Mouse (Mus musculus): ENCODE data around the gene 4931406P16Rik. TPM values are rescaled to one million over a fixed set of nuclear protein-coding genes. Genes with fewer than 3 reads are reported as not detected.
A peak's percentile ranks its signal among the peaks of the same experiment; 100 is the strongest.

4931406P16Rik gene
- total RNA-seq, 2 experiments from 2014 or later: 31.9 to 33.6 TPM

DNA sequence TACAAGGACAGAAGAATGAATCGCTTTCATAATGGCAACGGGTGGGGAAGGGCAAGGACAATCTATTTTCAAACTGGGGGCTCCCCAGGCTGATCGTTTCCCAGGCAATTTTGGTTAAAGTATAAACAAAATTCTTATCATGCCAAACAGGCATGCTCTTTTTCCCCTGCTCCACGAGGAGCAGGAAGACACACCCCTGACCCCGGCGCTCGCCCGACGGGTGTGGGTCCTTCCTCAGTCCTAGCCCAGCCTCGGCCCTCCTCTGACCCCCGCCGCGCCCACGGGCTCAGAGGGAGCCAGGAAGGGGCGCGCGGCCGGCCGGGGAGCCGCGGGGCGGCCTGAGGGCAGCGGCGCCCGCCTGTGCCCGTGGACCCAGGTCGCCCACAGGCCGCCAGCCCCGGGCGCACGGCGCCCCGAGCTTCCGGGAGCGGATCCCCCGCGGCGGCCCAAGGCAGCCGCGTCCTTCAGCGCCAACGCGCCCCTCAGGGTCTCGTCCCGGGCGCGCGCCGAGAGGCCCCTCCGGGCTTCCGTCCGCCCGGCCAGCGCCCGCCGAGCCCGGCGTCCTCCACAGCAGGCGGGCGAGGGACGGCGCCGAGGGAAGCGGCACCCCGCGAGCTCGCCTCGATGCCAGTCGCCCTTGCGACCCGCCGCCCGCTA lies 437 bp downstream of the 4931406P16Rik start:
- DNase-seq (ENCODE audit: low spot score in 2 of 2): no peak

DNA sequence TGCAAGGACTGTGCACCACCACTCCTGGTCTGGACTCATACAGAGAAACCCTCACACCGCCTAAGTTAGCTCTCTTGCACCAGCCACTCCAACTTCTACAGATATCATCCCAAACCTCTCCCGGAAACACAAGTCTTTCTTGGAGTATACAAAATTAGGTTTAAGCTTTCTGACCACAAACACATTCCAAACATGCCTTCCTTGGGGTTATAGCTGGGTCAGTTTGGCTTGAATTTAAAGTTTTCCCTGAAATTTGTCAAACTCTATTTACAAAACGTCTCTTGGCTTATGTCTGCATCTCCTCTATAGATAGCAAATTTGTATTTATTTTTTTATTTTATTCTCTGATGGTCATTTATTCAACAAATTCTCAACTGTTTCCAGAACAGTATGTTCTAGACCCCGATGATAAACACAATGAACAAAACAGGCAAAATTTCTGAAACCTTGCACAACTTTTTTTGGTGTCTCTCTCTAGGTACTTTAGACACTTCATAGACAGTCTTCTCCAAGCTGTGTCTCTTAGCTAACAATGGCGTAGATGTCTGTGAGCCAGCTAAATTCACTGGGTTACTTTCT lies 4.1 kb downstream of the 4931406P16Rik start:
- no peak for DNase-seq (ENCODE audit: low spot score in 2 of 2)

DNA sequence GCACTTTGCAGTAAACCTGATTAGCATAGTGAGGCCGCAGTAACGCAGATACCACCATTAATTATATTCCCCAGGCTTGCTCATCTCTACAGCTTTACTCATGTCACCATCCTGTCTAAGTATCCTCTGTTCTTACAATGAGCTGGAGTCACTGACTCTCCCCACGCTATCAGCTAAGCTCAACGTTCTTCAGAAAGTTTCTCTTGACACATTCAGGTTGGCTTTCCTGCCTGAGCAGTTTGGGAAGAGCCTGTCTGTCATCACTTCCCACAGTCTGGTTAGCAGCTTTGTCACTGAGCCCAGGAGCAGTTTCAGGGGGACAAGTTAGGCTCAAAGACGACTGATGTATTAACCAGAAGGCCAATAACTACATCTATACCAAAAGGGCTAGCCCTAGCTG lies 4.8 kb downstream of the 4931406P16Rik start:
- no peak for DNase-seq (ENCODE audit: low spot score in 2 of 2)

DNA sequence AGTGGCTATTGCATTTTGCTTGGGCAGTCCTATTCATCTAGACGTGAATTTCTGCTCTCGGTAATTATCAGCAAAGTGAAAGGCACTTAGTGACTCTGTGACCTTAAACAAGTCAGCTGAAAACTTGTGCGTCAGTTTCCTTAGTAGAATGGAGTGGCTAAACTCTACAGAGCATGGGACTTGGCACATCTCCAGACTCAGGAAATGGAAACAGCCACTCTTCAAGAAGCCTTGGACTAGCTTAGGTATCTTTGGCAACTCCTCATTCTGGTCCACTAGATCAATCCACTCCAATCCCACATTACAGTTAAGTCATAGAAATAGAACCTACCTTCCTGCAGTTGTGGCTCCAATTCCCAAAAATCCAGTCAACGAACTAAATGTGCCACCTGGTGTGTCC lies 7.9 kb downstream of the 4931406P16Rik start:
- DNase-seq (ENCODE audit: low spot score in 2 of 2): no peak

DNA sequence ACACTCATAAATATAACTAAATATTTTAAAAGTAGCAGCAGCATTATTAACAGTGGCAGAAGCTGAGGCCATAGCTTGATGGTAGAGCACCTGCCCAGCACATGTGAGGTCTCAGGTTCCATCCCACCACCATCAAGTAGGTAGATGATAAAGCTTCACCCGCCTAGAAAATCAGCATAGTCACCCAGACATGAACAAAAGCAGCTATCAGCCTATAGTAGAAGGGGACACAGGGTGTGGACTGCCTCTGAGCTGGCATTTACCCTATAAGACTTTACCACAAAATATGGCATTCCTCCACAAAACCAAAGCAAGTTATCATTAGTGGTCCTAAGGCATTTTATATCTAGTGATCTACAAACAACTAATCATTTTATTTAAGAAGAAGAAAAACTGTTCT lies 10.7 kb downstream of the 4931406P16Rik start:
- DNase-seq (ENCODE audit: low spot score in 2 of 2): no peak

DNA sequence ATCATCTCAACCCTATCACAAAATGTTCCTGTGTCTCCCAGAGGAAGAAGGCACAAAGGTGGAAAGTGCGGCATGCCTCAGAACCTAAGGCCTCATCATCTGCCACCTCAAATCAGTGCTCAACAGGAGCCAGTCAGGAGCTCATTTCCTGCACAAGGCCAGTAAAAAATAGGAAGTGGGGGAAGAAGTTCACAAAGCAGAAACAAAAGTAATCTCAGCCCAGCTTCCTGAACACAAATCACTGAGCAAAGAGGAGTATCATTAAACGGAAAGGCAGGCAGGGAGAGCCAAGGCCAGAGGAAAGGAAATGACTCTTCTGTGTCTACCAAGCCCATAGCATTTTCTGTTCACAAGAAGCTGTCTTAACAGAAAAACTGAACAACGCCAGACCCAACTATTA lies 11.4 kb downstream of the 4931406P16Rik start:
- no peak for DNase-seq (ENCODE audit: low spot score in 2 of 2)

DNA sequence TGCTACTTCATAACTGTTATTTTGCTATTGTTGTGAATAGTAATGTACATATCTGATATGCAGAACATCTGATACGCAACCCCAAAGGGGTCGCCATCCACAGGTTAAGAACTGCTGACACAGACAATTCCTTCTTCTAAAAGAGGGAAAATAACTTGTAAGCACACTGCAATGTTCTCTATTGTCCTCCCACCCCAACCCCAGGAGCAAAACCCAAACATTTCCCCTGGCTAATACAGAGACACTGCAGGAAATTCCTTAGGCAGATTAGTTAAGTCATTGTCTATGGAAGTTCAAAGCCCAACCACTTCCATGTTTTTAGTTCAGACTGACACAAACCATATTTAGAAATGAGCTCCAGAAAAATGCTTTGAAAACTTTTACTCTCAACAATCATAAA lies 14.5 kb downstream of the 4931406P16Rik start:
- DNase-seq (ENCODE audit: low spot score in 2 of 2): no peak

DNA sequence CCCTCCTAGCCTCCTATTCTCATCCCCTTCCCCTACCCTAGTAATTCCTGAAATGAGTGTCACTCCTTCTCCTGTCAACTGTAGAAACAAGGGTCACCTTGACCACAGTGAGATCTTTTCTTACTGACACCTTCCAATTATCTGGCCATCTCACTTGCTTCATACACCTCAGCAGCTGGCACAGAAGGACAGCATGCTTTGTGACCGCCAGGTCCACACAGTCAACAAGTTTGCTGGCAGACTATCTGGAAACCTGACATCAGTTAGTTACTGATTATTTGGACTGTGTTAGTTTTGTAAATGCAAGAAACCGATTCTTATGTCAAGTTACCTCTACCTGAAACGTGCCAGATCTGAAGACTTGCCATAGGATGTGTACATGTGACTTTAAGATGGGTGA lies 17.2 kb downstream of the 4931406P16Rik start:
- no peak for DNase-seq (ENCODE audit: low spot score in 2 of 2)

DNA sequence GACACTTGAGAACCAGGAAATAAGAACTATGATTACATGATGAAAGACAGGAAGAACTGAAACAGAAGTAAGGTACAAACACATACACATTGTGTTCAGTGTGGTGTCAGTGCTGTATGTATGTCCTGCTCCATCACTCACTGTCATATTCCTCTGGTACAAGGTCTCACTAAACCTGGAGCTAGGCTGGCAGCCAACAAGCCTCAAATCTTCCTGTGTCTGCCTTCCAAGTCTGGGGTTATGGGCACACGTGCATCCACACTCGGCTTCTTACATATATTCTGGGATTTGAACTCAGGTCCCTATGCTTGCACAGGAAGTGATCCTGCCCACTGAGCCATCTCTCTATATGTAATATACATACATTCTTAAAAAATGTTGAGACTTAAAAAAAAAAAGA lies 20.7 kb downstream of the 4931406P16Rik start:
- no peak for DNase-seq (ENCODE audit: low spot score in 2 of 2)

DNA sequence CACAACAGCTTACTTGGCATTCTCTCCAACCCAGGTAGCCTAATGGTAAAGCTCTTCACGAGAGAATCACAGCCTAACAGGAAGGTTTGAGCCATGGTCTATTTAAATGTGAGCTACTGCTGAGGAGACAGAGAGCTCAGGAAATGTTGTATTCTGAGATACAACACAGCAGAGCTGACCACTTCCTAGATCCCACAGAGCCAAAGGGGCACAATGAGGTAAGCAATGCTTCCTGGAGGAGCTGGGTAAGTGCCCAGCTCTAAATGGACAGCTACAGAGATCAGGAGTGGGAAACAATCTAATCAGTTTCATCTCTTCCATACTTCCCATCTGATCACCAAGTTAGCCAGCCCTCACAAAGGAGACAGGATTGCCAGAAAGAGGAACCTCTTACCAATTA lies 22.1 kb downstream of the 4931406P16Rik start:
- no peak for DNase-seq (ENCODE audit: low spot score in 2 of 2)

DNA sequence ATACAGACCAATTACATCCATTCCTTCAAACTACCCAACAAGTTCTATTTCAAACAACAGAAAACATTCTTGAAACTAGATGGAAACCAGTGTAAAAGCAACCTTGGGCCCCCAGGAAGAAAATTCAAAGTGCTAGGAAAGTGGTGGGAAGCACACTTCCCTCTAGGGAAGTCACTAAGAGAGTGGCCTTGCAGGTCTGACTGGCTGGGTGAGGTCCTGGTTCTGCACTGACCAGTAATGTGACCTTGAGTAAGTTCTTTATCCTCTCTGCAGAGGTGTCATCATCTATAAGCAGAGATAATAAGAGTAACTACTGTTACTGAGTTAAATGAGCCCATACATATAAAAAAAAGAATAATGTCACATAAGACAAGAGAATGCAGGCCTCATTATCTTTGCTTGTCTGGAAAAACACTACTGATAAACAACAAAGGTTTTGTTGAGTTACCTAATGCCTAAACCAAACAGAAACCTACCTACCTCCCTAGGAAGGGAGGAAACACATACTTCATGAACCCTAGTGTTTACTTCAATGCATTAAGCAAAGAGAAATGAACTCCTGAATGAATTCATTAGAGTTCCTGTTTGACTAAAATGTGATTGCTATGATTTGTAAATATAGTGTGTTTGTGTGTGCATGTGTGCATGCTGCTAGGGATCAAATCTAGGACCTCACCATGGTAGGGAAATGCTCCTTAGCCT lies 22.8 kb downstream of the 4931406P16Rik start:
- no peak for DNase-seq (ENCODE audit: low spot score in 2 of 2)

DNA sequence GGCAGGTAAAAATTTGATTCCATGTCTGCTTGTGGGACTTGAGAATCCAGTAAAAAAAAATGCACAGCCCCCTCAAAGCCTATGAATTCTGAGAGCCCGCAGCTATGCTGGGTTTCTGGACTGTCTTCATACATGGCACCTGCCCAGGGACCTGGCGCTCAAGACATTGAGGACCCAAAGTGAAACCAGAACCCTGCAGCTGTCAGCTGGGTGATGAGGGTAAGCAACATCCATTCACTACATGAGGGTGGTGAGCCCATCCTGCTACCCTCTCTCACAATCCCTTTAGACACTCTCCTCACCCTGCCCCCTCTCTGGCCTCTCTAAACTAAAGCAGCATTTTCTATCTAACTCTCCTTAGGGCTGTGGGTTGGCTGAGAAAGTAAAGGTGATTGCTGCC lies 35.7 kb downstream of the 4931406P16Rik start:
- DNase-seq (ENCODE audit: low spot score in 2 of 2): no peak

DNA sequence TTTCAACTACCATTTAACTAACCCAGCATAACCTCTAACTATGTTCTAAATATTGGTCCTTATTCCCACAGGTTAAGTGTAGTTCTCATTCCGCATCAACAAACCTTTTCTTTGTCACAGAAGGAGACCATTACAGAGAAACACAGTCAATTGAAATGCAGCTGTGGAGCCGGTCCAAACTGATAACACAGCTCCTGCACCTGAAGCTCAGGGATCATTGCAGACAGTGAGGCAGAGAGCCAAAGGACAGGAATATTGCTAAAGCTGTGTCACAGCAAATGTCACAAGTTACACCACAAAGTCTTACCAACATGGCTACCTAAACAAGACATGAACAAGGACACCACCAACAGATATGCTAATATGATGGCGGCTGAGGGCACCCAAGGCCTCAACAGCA lies 37.3 kb downstream of the 4931406P16Rik start:
- no peak for DNase-seq (ENCODE audit: low spot score in 2 of 2)

DNA sequence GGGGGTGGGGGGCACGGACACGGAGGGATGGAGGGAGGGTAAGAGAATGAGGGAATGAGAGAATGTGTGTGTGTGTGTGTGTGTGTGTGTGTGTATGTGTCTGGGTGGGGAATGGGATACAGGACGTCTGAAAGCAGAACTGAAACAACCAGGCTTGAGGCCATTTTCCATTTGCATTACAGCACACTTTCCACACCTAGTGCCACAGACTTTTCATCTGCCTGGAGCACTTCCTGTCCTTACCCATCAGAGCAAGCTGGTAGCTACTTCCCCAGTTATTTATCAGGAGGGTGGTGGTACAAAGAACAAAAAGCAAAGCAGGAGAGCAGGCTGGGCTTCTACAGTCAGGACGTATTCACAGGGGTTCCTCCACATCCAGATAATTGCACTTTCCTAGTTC lies 40.9 kb downstream of the 4931406P16Rik start:
- no peak for DNase-seq (ENCODE audit: low spot score in 2 of 2)

DNA sequence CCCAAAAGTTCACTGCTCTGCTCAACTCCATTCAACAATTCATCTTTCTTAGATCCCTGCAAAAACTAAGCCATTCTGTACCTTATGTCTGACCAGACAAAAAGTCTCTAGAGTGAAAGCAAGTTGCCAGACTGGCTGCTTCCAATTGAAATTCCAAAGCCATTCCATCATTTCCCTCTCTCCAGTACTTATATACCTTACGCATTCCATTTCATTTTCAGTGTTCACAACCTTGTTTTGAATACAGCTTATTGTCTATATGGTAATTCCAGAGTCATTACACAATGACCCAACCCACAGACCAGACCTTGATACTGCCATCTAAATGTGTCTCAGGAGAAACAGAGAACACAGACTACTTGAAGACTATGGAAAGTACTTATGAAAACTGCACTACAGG lies 44.9 kb downstream of the 4931406P16Rik start:
- no peak for DNase-seq (ENCODE audit: low spot score in 2 of 2)

DNA sequence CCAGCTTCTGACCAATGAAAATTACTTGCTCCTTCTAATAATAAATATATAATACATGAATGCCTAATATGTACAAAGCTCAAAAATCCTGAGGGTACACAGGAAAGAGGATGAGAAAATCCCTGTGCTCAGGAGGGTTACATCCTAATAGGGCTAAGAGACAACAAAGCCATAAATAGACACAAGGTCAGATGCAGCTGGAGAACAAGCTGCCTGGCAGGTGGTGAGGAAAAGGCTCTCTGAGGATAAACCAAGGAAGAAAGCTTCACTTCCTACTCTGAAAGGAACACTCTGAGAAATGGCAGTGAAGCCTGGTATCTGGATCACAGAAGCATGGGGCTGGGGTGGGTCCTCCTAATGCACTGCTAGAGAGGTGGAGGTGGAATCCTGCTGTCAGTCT lies 46.9 kb downstream of the 4931406P16Rik start:
- no peak for DNase-seq (ENCODE audit: low spot score in 2 of 2)

DNA sequence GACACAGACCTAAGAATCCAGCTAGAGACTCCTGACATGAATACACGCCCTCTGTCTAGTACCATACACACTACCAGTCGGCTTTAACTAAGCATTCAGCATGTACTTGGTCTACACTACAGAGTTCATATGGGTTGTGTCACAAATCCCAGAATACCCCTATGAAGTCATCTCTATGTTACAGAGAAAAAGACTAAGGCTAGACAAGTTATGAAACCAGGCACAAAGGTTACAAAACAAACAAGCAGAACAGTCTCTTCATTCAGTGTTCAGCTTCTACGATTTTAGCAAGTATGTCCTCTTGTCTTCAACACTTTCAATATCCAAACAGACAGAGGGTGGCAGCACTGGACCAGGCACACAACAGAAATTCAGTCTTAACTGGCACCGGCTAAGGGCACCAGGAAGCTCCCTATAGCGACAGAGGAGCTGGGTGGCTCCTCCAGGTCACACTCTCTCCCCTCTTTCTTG lies 47.4 kb downstream of the 4931406P16Rik start:
- peak; percentile 54 to 85 for DNase-seq (ENCODE audit: low spot score in 2 of 2)

DNA sequence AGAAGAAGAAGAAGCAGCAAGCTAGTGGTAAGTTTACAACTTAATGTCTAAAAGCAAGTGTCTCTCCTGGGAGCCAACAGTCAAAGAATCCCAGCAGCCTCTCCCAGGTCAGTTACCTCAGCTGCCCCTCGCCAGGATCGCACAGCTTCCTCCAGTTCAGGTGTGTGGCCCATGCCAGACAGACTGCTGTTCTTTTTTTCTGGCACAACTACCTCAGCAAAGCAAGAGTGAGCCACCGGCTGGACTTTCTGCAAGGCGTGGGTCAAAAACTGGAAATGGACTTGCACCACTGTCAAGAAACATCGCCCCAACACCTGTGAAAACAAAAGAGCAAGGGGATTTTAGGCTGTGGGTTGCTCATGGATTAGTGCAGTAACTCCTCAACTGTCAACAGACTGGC lies 49.9 kb downstream of the 4931406P16Rik start:
- no peak for DNase-seq (ENCODE audit: low spot score in 2 of 2)

DNA sequence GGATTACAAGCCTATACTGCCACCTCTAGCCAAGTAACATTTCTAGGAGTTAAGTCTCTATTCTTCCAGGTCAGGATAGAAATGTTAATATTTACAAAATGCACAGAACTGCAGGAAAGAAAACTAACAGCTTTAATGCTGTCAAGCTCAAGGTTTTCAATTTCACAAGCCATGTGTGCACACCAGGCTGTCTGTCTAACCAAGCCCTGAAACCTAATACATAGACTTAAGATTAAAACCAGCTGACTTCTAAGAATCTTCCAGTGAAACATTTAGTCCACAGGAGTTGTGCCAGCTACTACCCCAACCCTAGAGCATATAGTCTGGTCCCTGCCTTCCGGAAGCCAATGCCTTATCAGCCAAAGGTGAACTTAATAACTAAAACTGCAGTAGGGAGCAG lies 54.9 kb downstream of the 4931406P16Rik start:
- DNase-seq (ENCODE audit: low spot score in 2 of 2): no peak

DNA sequence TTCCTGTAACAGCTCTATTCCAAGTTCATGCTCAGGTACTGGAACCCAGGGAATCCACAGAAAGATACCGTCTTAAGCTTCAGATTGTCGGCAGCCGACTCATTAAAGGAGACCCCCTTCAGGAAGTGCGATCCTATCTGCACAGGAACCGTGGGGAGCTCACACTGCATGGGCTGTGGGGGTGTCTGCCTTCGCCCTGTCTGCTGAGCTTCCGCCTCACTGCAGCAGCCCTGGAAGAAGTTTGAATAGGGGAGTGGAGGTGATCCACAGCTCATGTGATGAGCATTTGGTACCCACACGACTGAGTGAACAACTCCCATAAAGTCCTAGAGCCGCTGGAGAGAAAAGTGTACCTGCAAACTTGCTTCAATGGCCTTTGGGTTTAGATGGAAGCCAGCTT lies 56.1 kb downstream of the 4931406P16Rik start:
- no peak for DNase-seq (ENCODE audit: low spot score in 2 of 2)

DNA sequence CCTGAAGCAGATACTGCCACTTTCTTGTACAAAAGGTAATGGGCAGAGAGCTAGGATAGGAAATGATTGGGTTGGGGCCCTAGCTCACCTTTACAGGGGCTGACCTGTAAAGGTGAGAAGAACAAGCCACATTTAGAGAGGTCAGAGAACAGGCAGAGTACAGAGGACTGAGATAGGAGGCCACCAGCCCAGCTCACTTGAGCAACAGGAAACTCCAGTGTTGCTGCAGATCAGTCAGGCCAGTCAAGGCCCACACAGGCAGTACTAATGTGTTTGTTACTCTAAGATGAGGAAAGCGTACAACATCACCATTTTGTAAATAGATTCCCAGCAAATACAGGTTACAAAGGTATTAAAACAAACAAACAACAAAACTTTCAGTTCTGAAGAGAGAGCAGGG lies 57.4 kb downstream of the 4931406P16Rik start:
- DNase-seq (ENCODE audit: low spot score in 2 of 2): no peak

DNA sequence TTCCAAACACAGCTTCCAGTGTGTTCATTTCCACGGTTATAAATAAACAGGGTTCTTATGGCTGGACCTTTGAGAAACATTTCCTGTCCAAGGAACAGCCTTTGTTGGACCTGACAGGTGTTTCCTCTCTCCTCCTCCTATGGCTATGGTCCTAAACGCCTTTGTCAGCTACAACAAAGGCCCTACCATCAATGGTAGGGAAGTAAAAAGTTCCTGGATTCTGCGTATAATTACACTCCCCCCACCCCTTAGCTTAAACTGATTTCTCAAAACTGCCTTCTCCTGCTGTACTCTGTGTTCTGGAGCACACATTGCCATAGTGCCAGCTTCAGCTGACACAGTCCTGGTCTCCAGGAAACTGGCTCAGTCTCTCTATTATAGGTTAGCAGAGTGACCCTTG lies 58.2 kb downstream of the 4931406P16Rik start:
- DNase-seq (ENCODE audit: low spot score in 2 of 2): no peak

DNA sequence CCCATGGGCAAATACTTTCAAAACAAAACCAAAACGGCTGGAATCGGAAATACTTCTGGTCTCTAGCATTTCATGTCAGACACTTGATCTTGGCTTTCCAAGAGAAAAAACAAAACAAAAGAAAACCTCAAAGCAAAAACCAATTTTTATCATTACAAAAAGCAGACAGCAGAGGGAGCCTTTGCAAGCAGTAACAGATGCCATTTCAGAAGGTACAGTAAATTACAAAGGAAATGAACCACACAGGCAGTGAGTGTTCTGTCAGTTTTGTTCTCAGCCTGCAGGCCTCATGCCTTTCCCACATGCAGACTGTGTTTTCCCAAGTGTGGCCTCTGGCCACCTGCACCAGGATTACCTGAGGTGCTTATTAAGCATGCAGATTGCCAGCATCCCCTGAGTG lies 61.3 kb downstream of the 4931406P16Rik start:
- peak in 1 of 2 experiments; percentile 62 for DNase-seq (ENCODE audit: low spot score in 2 of 2)
